Mouse (Mus musculus): Measurements from ENCODE around the gene Ccr5.
"Not testable (repeated sequence)": the region's sequence is repeated elsewhere in the genome, so short reads cannot be mapped to it uniquely, and the experiment has no call there.

Gene Ccr5

DNA sequence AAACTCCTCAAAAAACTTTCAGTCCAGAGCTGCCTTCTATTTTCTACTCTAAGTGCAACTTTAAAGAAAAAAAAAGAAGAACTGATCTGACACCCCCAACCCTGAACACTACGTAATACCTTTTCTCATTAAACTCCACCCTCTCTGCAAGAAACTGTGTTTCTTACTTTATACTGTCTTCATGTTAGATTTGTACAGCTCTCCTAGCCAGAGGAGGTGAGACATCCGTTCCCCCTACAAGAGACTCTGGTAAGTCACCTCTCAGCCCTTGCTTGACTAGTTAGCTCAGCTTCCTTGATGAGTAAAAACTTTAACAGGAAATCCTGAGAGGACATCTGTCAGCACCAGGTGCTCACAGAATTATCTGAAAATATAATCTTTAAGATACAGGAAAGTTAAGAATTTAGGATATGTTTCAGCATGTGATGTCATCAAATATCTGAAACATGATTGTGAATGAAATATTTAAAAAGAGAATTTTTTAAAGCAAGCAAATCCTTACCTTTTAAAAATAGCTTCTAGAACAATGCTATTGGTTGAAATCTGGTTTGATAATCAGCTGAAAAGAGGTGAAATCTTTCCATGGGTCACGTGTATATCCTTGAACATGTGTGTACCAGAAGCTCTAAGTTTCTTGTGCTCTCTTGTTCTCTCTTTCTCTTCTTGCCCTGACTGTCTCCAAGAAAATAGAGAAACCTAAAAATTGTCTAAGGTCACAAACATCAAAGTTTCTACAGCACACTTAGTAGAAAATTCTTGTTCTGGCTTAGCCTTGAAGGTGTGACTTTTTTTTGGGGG lies at the start of gene Ccr5:
Gene Ccr5, plus strand, starts transcription at position 157 of the 798 bp plus-strand sequence.
- DNase-seq (ENCODE audit: low read depth) = no peak

DNA sequence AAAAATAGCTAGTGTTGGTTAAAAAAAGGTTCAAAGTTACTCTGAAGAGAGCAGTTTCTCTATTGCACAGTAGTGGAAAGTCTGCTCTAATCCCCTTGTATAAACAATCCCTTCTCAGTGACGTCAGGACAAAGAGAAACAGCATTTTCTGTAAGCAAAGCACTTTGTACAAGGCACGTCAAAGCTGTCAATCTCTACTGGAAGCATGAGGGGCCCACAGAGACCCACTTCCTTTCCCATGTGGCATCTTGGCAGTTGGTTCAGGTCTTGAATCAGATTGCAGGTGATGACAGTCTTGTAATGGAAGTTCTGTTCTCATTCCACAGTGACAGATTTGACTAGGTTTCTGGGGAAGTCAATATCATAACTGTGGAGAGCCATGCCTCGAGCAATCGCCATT lies 41.5 kb upstream of the Ccr5 start:
- DNase-seq (ENCODE audit: low read depth) = no peak

DNA sequence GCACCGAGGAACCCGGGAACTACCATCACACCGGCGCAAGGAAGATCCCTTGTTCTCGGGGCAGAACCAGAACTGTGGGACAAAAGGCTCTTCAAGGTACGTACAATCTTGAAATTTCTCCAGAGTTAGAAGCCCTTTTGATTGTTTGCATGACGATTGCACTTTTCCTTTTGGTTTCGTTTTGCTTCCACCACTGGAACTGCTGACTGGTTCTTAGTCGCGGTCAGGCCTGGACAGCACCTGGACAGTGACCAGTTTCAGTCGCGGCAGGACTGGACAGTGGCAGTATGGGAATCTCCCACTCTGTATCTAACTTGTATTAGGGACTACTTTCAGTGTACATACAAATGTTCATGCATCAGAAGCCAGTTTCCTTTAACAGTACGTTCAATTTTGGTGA lies 40.9 kb upstream of the Ccr5 start:
- not testable (repeated sequence) for DNase-seq (ENCODE audit: low read depth)

DNA sequence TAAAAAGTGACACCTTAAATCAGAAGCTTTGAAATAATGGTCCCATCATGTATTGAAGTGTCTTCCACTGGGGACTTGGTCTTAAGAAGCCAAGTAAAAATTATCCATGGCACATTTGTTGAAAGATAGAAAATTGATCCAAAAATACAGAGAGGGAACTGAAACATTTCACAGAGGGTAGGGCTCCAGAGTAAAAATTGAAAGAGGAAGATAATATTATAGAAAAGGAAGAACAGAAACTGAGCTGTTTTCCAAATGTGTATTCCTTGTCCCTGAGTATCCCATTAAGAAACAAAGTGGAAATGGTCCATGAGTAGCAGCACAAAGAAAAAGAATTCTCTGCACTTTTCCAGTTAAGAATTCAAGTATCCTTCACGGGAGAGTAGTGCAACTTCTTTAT lies 30.9 kb upstream of the Ccr5 start:
- DNase-seq (ENCODE audit: low read depth) = no peak

DNA sequence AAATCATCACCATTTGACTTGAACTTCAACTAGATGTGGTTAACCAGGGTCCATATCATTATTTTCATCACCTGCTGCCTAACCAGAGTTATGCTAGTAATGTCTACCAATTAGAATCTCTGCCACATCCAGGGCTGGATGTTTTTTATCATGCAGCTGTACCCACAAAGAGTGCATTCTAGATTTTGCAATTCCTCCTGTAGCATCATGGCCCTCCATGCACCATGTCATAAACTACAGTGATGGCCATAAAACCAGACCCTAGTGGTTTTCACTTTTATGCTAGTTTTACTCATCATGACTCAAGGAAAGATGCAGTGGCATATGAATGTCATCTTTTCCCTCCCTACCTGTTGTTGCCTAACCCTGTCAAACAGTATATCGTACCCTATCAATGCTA lies 22.2 kb upstream of the Ccr5 start:
- DNase-seq (ENCODE audit: low read depth) = no peak

DNA sequence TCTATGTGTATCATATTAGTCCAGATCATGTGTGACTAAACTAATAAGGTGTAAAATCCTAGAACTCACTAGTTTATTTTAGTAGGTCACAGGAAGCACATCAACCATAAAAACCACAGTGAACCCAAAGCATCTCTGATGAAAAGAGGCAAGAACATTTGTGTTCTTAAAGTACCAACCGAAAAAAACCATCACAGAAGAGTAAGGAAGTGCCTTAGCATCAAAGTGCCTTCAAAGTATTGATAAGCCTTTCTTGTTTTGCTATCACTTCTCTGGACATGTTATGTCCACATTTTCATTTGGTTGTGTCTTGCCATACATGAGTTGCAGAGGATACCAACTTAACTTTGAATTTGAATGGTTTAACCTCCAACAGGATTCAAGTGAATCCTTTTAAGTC lies 21.0 kb upstream of the Ccr5 start:
- DNase-seq (ENCODE audit: low read depth) = no peak

DNA sequence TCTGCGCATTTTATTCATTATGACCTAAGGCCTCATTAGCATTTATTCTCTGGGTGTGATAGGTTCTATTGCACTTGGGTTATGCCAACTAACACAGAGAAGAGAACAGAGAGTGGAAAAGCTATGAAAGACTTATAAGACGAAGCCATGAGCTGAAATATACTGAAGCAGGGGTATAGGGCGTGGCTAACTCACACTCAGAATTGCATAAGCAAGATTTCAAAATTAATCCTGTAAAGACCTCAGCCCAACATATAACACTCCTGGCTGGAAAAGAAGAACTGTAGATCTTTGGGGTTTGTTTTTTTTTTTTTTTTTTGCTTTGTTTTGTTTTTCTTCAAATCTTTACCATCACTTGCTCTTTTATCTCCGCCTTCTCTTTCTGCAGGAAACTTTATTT lies 19.6 kb upstream of the Ccr5 start, which contains the start of gene Ccr2:
Gene Ccr2, plus strand, starts transcription at position 228 of the 400 bp plus-strand sequence.
- no peak for DNase-seq (ENCODE audit: low read depth)

DNA sequence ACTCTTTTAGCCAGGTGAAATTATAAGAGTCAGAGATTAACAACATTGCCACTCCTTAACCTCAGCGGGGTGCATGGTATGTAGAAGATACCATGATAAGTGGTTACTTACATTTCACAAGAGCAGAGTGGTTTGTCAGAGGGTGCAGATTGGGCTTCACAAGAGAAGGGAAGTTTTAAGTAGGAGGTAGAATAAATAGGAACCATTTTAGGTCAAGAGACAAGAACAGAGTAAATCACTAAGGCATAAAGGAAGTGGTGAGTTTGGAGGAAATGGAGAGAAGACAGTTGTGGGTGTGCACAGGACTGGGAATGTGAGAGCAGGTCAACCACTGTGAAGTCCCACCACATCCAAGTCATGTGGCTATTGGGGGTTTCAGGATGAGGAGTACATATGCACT lies 18.1 kb upstream of the Ccr5 start:
- DNase-seq (ENCODE audit: low read depth) = no peak

DNA sequence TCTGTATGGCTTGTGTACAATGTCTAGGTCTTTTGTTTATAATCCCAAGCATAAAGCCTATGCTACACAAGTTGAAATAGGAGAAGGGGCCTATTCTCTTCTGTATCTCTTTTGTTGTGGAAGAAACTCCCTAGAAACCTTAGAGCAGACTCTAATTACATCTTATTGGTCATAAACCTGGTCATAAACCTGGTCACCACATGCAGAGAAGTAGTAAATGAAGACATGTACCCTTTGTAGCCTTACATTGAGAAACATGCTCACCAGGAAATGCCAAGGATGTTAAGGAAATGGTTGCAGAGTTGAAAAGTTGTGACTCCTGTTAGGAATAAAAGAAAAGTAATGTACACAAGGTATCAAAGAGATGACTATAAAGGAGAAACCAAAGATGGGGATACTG lies 16.1 kb upstream of the Ccr5 start:
- DNase-seq (ENCODE audit: low read depth) = no peak

DNA sequence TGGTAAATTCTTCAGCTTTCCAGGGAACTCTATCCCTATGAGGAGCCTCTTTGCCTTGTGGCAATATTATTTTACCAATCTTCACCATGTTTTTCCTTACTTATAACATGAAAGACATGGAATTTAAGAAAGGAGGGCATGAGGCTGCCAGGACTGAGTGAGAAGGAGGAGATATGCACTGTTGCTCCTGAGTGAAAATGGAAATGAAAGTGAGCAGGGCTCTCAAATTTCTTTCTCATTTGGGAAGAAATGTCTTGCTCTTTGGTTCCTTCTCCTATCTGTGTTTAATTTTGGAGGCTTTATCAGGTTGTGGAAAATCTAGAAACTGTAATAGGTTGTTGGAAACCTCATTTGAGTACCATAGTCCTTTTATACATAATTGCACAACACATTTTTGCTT lies 14.1 kb upstream of the Ccr5 start:
- DNase-seq (ENCODE audit: low read depth) = no peak

DNA sequence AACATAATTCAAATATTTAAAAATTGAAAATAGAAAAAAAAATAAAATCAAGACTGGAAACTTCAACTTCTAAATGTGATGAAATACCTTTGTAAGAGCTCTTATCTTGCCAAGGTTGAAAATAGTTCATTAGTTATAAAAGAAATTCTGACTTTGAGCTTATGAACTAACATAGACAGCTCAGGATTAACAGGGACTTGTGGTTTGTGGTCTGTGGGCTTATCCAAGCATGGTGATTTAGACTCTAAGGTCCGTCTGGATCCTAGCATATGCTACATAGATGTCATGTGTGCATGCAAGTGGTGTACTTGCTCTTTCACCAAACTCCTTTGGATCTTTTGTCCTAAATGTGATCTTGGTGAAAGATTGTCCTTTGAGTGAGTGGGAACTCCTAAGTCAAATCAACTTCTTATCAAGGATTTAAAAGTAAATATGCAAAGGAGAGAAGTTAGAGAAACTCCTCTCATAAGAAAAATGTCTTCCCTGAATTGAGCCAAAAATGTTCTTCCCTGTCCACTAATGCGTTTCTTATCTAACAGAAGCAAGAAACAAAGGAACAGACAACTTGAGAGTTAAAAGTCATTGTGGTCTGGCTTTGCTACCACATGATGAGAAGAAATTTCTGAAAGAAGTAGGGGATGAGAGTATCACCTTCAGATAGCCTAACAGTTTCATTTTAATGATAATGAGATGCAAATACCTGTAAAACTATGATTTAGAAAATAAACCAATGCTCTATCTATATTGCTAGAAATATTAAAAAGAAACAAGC lies 12.8 kb upstream of the Ccr5 start:
- no peak for DNase-seq (ENCODE audit: low read depth)

DNA sequence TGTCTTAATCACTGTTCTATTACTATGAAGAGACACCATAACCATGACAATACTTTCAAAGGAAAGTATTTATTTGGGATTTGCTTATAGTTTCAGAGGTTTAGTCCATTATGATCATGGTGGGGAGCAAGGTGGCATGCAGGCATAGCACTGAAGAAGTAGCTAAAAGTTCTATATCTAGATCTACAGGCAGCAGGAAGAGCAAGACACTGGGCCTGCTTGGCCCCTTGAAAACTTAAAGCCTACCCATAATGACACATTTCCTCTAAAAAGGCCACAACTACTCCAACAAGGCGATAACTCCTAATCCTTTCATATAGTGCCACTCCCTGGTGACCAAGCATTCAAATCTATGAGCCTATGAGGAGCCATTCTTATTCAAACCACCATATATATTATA lies 9.3 kb upstream of the Ccr5 start:
- no peak for DNase-seq (ENCODE audit: low read depth)

DNA sequence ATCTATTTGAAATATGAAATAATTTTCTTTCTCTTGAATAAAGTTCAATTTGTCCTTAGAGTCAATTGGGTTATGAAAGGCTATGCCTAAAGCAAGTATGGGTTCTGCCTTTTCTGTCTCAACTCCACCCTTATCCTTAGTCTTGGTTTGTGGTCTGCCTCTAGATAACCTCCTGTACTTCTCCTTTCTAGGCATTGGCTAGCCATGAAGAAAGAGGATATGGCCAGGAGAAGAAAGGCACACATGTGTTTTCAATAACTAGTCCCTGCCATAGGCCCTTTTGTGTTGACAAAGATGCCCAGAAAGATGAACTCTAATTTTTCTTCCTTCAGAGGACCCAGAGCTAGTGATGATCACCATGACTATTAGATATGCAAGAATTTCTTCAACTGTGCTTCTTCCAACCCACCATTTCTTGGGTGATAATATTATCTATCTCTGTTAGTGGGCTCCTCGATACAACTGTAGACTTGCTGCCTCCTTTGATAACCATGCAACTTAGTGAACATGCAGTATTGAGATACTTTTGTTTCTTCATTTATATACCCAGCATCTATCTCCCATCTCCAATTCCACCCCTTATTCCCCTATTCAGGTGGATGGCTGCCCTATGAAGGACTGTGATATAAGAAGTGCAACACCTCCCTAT lies 8.6 kb upstream of the Ccr5 start:
- DNase-seq (ENCODE audit: low read depth) = no peak

DNA sequence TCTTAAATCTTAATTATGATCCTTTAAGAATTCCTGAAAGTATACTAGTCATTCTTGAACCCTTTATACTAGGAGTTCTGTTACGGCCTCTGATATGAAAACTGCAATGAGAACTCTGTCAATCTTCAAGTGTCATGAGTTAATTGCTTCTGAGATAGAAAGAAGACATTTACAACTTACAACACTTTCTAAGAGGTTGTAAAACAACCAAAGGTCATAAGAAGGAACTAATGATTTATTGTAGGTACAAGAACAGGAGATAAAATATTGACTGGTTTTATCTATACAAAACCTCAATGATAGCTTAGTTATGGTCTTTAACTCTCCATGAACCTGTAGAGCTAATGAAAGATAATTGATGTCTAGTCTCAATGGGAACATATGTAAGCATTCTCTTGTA lies 7.6 kb upstream of the Ccr5 start:
- no peak for DNase-seq (ENCODE audit: low read depth)

DNA sequence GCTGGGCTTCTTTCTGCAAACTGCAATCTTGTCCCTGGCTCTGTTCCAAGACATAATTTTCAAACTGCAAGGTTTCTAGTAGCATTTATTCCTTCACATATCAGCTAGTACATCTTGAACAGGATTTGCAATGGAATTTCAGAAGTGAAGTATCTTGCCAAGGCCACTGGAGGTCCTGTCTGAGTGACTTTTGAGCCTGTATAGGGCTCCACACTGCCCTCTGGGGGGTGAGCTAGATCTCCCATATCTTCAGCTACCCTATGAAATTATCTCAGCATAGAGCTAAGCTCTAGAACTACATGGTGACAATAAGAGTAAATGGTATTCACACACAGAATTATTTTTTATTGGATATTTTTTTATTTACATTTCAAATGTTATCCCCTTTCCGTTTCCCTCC lies 2.9 kb upstream of the Ccr5 start:
- DNase-seq (ENCODE audit: low read depth) = peak; percentile 40

DNA sequence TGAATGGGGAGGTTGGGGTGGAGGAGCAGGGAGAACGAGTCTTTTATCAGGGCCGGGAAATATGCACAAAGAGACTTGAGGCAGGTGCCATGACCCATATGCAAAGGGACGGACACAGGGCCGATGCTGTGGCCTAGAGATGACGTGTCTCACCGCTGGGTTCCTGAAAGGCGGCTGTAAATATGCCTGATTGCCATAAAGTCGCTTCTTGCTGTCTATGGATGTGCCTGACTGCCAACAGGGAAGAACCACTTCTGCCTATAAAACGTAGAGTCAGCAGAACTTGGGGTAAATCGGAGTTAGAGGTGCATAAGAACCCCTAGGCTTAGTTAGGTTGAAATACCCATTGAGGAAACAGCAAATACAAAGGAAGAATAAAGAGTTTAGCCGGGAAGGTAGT lies 4.2 kb downstream of the Ccr5 start:
- DNase-seq (ENCODE audit: low read depth) = no peak

DNA sequence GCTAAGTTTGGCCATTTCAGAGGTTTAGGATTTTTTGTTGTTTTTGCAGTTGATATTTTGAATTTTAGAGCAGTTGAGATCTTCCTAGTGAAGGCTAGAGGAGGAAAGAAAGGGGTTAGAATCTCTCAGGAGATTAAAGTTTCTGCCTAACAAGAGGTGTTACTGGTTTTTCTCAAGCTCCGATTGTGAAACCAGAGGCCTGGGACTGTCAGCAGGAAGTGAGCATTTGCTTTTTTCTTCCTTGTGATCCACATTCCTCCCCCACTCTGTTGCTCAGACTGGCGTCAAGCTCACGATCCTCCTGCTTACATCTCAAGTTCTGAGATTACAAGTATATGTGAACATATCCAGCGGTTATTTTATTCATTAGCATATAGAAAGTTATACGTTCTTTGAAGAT lies 5.0 kb downstream of the Ccr5 start:
- no peak for DNase-seq (ENCODE audit: low read depth)

DNA sequence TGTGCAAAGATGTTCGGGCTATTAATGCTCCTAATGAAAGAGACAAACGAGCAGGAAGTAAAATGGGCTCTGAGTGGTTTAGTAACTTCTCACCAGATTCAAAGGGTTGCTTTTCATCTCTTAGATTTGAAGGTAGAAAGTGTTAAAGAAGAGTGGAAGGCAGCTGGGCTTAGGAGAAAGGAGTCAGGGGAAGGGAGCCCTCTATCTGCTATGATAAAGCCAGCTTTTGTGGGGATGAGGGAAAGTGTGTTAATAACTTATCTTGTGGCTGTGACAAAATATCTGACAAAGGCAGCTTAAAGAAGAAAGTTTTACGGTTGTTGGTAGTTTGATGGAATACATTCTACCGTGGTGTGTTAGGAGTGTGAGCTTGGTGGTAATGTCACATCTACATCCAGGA lies 6.1 kb downstream of the Ccr5 start:
- DNase-seq (ENCODE audit: low read depth) = no peak

DNA sequence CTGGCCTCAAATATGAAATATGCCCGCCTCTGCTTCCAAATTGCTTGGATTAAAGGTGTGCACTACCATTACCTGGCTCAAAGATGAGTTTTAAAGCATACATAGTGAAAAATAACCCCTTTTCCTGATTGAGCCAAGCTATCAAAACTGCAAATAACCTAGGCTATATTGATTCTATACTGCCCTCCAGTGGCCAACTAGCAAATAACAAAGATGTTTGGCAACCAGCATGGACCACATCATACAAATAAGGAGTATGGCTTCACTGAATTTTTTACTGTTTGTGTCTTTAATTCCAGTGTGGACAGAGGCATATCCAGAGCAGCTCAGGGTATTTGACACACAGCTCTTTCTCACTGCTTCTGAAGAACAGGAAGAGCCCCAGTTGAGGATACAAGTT lies 7.0 kb downstream of the Ccr5 start:
- peak; percentile 56 for DNase-seq (ENCODE audit: low read depth)

DNA sequence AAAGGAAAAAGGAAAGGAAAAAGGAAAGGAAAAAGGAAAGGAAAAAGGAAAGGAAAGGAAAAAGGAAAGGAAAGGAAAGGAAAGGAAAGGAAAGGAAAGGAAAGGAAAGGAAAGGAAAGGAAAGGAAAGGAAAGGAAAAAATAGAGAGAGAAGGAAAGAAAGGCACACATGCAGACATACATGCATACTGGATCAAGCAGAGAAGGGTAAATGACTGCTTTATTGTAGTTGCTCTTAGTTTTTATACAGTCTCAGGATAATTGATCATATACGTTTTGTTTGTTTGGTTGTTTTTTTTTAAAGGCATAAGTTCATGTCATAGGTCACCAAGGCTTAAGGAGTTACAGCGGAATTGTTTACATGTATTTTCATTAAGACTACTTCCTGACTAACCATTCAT lies 11.6 kb downstream of the Ccr5 start:
- not testable (repeated sequence) for DNase-seq (ENCODE audit: low read depth)

DNA sequence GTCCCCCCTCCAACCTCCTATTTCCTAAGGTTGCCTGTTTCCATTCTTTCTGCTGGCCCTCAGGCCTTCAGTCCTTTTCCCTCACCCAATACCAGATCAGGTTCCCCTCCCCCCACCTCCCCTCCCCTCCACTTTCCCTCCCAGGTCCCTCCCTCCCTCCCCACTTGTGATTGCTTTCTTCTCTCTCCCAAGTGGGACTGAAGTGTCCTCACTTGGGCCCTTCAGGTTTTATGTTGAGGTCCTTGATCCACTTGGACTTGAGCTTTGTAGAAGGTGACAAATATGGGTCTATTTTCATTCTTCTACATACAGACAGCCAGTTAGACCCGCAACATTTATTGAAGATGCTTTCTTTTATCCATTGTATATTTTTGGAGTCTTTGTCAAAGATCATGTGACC lies 13.6 kb downstream of the Ccr5 start:
- DNase-seq (ENCODE audit: low read depth) = not testable (repeated sequence)

DNA sequence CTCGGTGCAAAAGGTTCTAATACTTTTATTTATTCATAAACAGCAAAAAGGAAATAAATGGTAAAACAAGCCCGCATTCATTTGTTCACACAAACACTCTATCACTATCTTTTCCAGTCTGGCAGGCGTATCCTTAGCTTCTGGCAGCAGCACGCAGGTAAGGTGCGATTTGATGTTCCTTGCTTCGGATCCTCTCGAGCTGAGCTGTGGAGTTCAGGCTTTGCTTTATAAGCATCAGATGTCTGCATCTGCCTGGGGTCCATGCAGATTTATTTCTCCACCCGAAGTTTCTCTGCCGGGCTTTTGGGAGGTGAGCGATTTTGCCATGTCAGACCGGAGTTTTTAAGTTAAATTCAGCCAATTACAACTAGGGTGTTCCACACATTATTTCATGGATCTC lies 16.3 kb downstream of the Ccr5 start:
- no peak for DNase-seq (ENCODE audit: low read depth)

Data from c-Kit-positive CD71-positive TER-119-negative erythroid progenitor cells, embryonic 14.5 days (primary cell).